Mouse (Mus musculus) CH12.LX (cell line): Measurements from ENCODE around the gene Foxa2. TPM values are rescaled to one million over a fixed set of nuclear protein-coding genes. Genes with fewer than 3 reads are reported as not detected.

Experiments
- DNase-seq: peaks from one replicate; pipeline ENCODE4 v3.0.0-alpha.2; 2013; ENCODE audit errors: extremely low read depth
- H3K27ac ChIP-seq: 2 replicates; pipeline ENCODE4 v1.5.1; 2012; ENCODE audit warnings: low read depth, mild to moderate bottlenecking, control low read depth, moderate library complexity; ENCODE audit not compliant: insufficient read depth
- H3K27me3 ChIP-seq: replicated peaks from 2 replicates; pipeline ENCODE3; 2012; ENCODE audit warnings: inconsistent platforms
- H3K36me3 ChIP-seq, 2 experiments: replicated peaks in 1 of 2; 2 replicates each; pipeline versions ENCODE3 to v1.6.1; 2012; ENCODE audit warnings: inconsistent platforms in 1 of 2, low read length in 1 of 2, mild to moderate bottlenecking in 1 of 2, mixed read lengths in 1 of 2, moderate library complexity in 1 of 2; ENCODE audit not compliant: control insufficient read depth in 1 of 2, insufficient read depth in 1 of 2
- H3K4me1 ChIP-seq, 2 experiments: 2 replicates each; pipeline ENCODE4 v1.6.1; 2012; ENCODE audit warnings: inconsistent platforms in 1 of 2, moderate library complexity in 1 of 2; ENCODE audit not compliant: insufficient read depth in 2 of 2, control insufficient read depth in 1 of 2
- H3K4me2 ChIP-seq: 2 replicates; pipeline ENCODE4 v1.6.1; 2012; ENCODE audit warnings: low read depth, mild to moderate bottlenecking, control low read depth; ENCODE audit not compliant: poor library complexity, insufficient read depth, severe bottlenecking
- H3K4me3 ChIP-seq, 3 experiments: fragments of 150-350 bp in 1 of 3; sonication (generic) in 1 of 3; replicated peaks in 1 of 3; 2 replicates each; pipeline versions ENCODE3 to v1.5.1; 2011 to 2012; ENCODE audit warnings: low read depth in 2 of 3, low read length in 2 of 3, mild to moderate bottlenecking in 2 of 3, moderate library complexity in 2 of 3, control low read depth in 1 of 3, improper control_type of control experiment in 1 of 3, inconsistent platforms in 1 of 3, mixed read lengths in 1 of 3; ENCODE audit not compliant: poor library complexity in 1 of 3
- H3K79me2 ChIP-seq: replicated peaks from 2 replicates; pipeline ENCODE4 v1.6.1; 2012; ENCODE audit warnings: mild to moderate bottlenecking, moderate library complexity; ENCODE audit not compliant: control insufficient read depth, poor library complexity, insufficient read depth, severe bottlenecking; ENCODE audit errors: extremely low read depth
- H3K9ac ChIP-seq: 2 replicates; pipeline ENCODE4 v1.6.1; 2012; ENCODE audit warnings: low read depth, mild to moderate bottlenecking, control low read depth, moderate library complexity; ENCODE audit not compliant: insufficient read depth
- H3K9me3 ChIP-seq: replicated peaks from 2 replicates; pipeline ENCODE3; 2012; ENCODE audit warnings: low read length, inconsistent platforms, mixed read lengths
- CHD1 ChIP-seq: IDR thresholded peaks from 2 replicates; pipeline ENCODE4 v1.6.1; 2012; ENCODE audit warnings: low read depth, low read length, improper control_type of control experiment, inconsistent platforms
- CHD2 ChIP-seq: IDR thresholded peaks from 2 replicates; pipeline ENCODE4 v1.6.1; 2011; ENCODE audit warnings: low read length, improper control_type of control experiment
- CTCF ChIP-seq, 2 experiments: IDR thresholded peaks in 1 of 2; conservative IDR thresholded peaks in 1 of 2; 2 replicates each; pipeline ENCODE4 v1.5.1; 2011 to 2012; ENCODE audit warnings: low read depth in 2 of 2, low read length in 2 of 2, improper control_type of control experiment in 1 of 2, inconsistent platforms in 1 of 2, mild to moderate bottlenecking in 1 of 2, moderate library complexity in 1 of 2
- JUN ChIP-seq: IDR thresholded peaks from 2 replicates; pipeline ENCODE4 v1.6.1; 2011; ENCODE audit warnings: low read depth, mild to moderate bottlenecking, low read length, improper control_type of control experiment, moderate library complexity; ENCODE audit not compliant: insufficient read depth
- MAFK ChIP-seq: IDR thresholded peaks from 2 replicates; pipeline ENCODE4 v1.6.1; 2011; ENCODE audit warnings: low read length, improper control_type of control experiment; ENCODE audit not compliant: insufficient replicate concordance
- MAX ChIP-seq: IDR thresholded peaks from 2 replicates; pipeline ENCODE4 v1.6.1; 2011; ENCODE audit warnings: low read length, improper control_type of control experiment
- MEF2A ChIP-seq: IDR thresholded peaks from 2 replicates; pipeline ENCODE4 v1.6.1; 2014; ENCODE audit warnings: low read depth, mild to moderate bottlenecking, inconsistent platforms, low read length, improper control_type of control experiment, borderline replicate concordance
- MYC ChIP-seq: IDR thresholded peaks from 2 replicates; pipeline ENCODE4 v1.6.1; 2011; ENCODE audit warnings: low read depth, mild to moderate bottlenecking, improper control_type of control experiment, low read length
- NELFE ChIP-seq: IDR thresholded peaks from 2 replicates; pipeline ENCODE4 v1.6.1; 2011; ENCODE audit warnings: low read depth, low read length, improper control_type of control experiment
- NRF1 ChIP-seq: IDR thresholded peaks from 2 replicates; pipeline ENCODE4 v1.6.1; 2014; ENCODE audit warnings: low read depth, mild to moderate bottlenecking, inconsistent platforms, low read length, improper control_type of control experiment, moderate library complexity
- PAX5 ChIP-seq: IDR thresholded peaks from 2 replicates; pipeline ENCODE4 v1.6.1; 2012; ENCODE audit warnings: low read length, inconsistent platforms, mixed read lengths
- RCOR1 ChIP-seq: conservative IDR thresholded peaks from 2 replicates; pipeline ENCODE4 v1.6.1; 2012; ENCODE audit warnings: low read depth, mild to moderate bottlenecking, inconsistent platforms, low read length, improper control_type of control experiment
- SIN3A ChIP-seq: IDR thresholded peaks from 2 replicates; pipeline ENCODE4 v1.6.1; 2012; ENCODE audit warnings: low read length, improper control_type of control experiment, inconsistent platforms
- TCF12 ChIP-seq: IDR thresholded peaks from 2 replicates; pipeline ENCODE4 v1.6.1; 2014; ENCODE audit warnings: low read depth, mild to moderate bottlenecking, inconsistent platforms, low read length, improper control_type of control experiment
- USF1 ChIP-seq: IDR thresholded peaks from 2 replicates; pipeline ENCODE4 v1.6.1; 2014; ENCODE audit warnings: low read depth, mild to moderate bottlenecking, inconsistent platforms, low read length, improper control_type of control experiment
- USF2 ChIP-seq: conservative IDR thresholded peaks from 2 replicates; pipeline ENCODE4 v1.6.1; 2011; ENCODE audit warnings: low read depth, low read length, improper control_type of control experiment
- ZC3H11A ChIP-seq: IDR thresholded peaks from 2 replicates; pipeline ENCODE4 v1.6.1; 2012; ENCODE audit warnings: low read depth, mild to moderate bottlenecking, inconsistent platforms, low read length, improper control_type of control experiment
- ZNF384 ChIP-seq: IDR thresholded peaks from 2 replicates; pipeline ENCODE4 v1.6.1; 2012; ENCODE audit warnings: low read depth, low read length, improper control_type of control experiment, inconsistent platforms
- dilution Hi-C: fragments of 300-500 bp; cut with MboI; formaldehyde crosslinking; loops from 2 replicates; pipeline ENCODE4 v1.14.3; 2020; ENCODE audit warnings: low sequenced_read_pairs; ENCODE audit not compliant: extremely low pct_unique_long_range_greater_than_20kb, extremely low pct_ligation_motif_present
- in situ Hi-C: fragments of 300-500 bp; cut with MboI; formaldehyde crosslinking; loops from 3 replicates; pipeline ENCODE4 v1.14.3; 2019; ENCODE audit warnings: low sequenced_read_pairs, low pct_ligation_motif_present, low pct_unique_long_range_greater_than_20kb, mixed read lengths
- polyA plus RNA-seq: library from polyadenylated mRNA; unstranded; fragments of >175 nt; gene quantifications from 2 replicates; pipeline ENCODE4 v1.2.1, GENCODE M21; 2012; ENCODE audit warnings: low read depth; ENCODE audit not compliant: insufficient read length
- total RNA-seq, 2 experiments: library from RNA; depleted of rRNA; stranded (reverse); fragments of 300-350 nt in 1 of 2; fragments of >200 nt in 1 of 2; gene quantifications; 2 replicates each; pipeline ENCODE4 v1.2.3; 2012 to 2014

Gene Foxa2
- total and polyA plus RNA-seq, 3 experiments = not detected

- Histone ChIP-seq H3K4me2 (no peak overlapping the region), H3K79me2 (no peaks in the 10 kb centered on the region), H3K9ac (no peak overlapping the region), H3K4me1 (no peaks in the 10 kb centered on the region), H3K27ac (no peak overlapping the region), H3K27me3 (peaks cover 53% of the 10 kb centered on the region), H3K4me3 (no peak overlapping the region), H3K9me3 (no peaks in the 10 kb centered on the region)
- in situ Hi-C loops = no loop called here
- no peak for DNase-seq
- TF ChIP-seq CHD1 (no peak), USF2 (no peak)
- TF ChIP-seq, all 38 proteins: peak for 0
- dilution Hi-C loops = no loop called here
- H3K36me3 ChIP-seq = no peaks in the 10 kb centered on the region
Observed at GRCm38 (mm10) chr2:148017782-148018690, 28.7 kb downstream of the Foxa2 start.

- in situ Hi-C loops = no loop called here
- no peak overlapping the region for H3K9ac ChIP-seq
Observed at GRCm38 (mm10) chr2:148013382-148013781, 33.4 kb downstream of the Foxa2 start.

GRCm38 (mm10) chr2:148009049-148009448 lies 37.7 kb downstream of the Foxa2 start:
- TF ChIP-seq NRF1 = no peak
- no peaks in the 10 kb centered on the region for H3K36me3 ChIP-seq
- in situ Hi-C loops (no loop called here), dilution Hi-C loops (no loop called here)
- no peaks in the 10 kb centered on the region for H3K4me1 ChIP-seq
- no peak overlapping the region for H3K4me2 ChIP-seq
- peaks cover 7% of the 10 kb centered on the region for H3K27me3 ChIP-seq
- no peaks in the 10 kb centered on the region for H3K79me2 ChIP-seq
- H3K4me3 ChIP-seq = no peak overlapping the region
- DNase-seq = no peak
- no peak overlapping the region for H3K27ac ChIP-seq
- H3K9me3 ChIP-seq = no peaks in the 10 kb centered on the region
- no peak overlapping the region for H3K9ac ChIP-seq

More at GRCm38 (mm10) chr2:148013382-148013781, 33.4 kb downstream of the Foxa2 start:
- Histone ChIP-seq H3K4me2 (no peak overlapping the region), H3K4me1 (no peaks in the 10 kb centered on the region), H3K9me3 (no peaks in the 10 kb centered on the region), H3K27ac (no peak overlapping the region), H3K27me3 (peaks cover 28% of the 10 kb centered on the region), H3K79me2 (no peaks in the 10 kb centered on the region), H3K4me3 (no peak overlapping the region), H3K36me3 (no peaks in the 10 kb centered on the region)
- TF ChIP-seq MAFK (no peak), ZNF384 (no peak), RCOR1 (no peak), ZC3H11A (no peak), SIN3A (no peak), MYC (no peak), MAX (no peak), MEF2A (no peak), NELFE (no peak), CTCF (conservative IDR thresholded peaks at IDR 0.05 in 1 of 2, IDR thresholded peaks at IDR 0.05 in 1 of 2; ENCODE audit: low read depth in 2 of 2, low read length in 2 of 2) (no peak), USF1 (no peak), TCF12 (no peak), PAX5 (no peak), CHD2 (no peak), JUN (no peak), NRF1 (no peak)
- dilution Hi-C loops = no loop called here
- DNase-seq = no peak
